Mouse (Mus musculus) embryonic facial prominence, embryonic 13.5 days (tissue): Measurements from ENCODE around the gene Vps13d. TPM values are rescaled to one million over a fixed set of nuclear protein-coding genes. Genes with fewer than 3 reads are reported as not detected.

Experiments used
- ATAC-seq: fragments of 200-750 bp; cut with Nextera tagmentation; 2 replicates; pipeline ENCODE4 v1.8.0; 2017; ENCODE audit warnings: low read depth; ENCODE audit not compliant: insufficient number of reproducible peaks, insufficient read depth, low FRiP score, low TSS enrichment
- H3K27ac ChIP-seq: fragments of 300-500 bp; sonication (generic); 2 replicates; pipeline ENCODE4 v1.5.1; 2015; ENCODE audit warnings: moderate library complexity, mild to moderate bottlenecking, inconsistent platforms
- H3K27me3 ChIP-seq: fragments of 300-500 bp; sonication (generic); 2 replicates; pipeline ENCODE4 v1.6.1; 2015; ENCODE audit warnings: mild to moderate bottlenecking, inconsistent platforms
- H3K36me3 ChIP-seq: fragments of 300-500 bp; sonication (generic); 2 replicates; pipeline ENCODE4 v1.6.1; 2015; ENCODE audit warnings: mild to moderate bottlenecking, inconsistent platforms
- H3K4me1 ChIP-seq: fragments of 300-500 bp; sonication (generic); 2 replicates; pipeline ENCODE4 v1.6.1; 2015; ENCODE audit warnings: inconsistent platforms
- H3K4me2 ChIP-seq: fragments of 300-500 bp; sonication (generic); 2 replicates; pipeline ENCODE4 v1.6.1; 2015; ENCODE audit warnings: moderate library complexity, mild to moderate bottlenecking, inconsistent platforms
- H3K4me3 ChIP-seq: fragments of 300-500 bp; sonication (generic); 2 replicates; pipeline ENCODE4 v1.5.1; 2015; ENCODE audit warnings: mild to moderate bottlenecking, inconsistent platforms
- H3K9ac ChIP-seq: fragments of 300-500 bp; sonication (generic); 2 replicates; pipeline ENCODE4 v1.6.1; 2015; ENCODE audit warnings: mild to moderate bottlenecking, inconsistent platforms
- H3K9me3 ChIP-seq: fragments of 300-500 bp; sonication (generic); 2 replicates; pipeline ENCODE4 v1.6.1; 2016; ENCODE audit warnings: inconsistent platforms
- WGBS: fragments of 180-500 bp; shearing (Covaris S2); methylation state at CpG from one replicate; pipeline ENCODE4 v1.1.7; 2015; ENCODE audit warnings: mixed read lengths; 5-methylcytosine and 5-hydroxymethylcytosine counted together
- polyA plus RNA-seq: library from polyadenylated mRNA; unstranded; fragments of >200 nt; fragmentation: Nextera tagmentation; extraction: Ambion mirVana; gene quantifications from 2 replicates; pipeline ENCODE4 v1.2.1, GENCODE M21; 2015

Gene Vps13d
- 6.7 and 9.8 TPM in 2 replicates for polyA plus RNA-seq

DNA sequence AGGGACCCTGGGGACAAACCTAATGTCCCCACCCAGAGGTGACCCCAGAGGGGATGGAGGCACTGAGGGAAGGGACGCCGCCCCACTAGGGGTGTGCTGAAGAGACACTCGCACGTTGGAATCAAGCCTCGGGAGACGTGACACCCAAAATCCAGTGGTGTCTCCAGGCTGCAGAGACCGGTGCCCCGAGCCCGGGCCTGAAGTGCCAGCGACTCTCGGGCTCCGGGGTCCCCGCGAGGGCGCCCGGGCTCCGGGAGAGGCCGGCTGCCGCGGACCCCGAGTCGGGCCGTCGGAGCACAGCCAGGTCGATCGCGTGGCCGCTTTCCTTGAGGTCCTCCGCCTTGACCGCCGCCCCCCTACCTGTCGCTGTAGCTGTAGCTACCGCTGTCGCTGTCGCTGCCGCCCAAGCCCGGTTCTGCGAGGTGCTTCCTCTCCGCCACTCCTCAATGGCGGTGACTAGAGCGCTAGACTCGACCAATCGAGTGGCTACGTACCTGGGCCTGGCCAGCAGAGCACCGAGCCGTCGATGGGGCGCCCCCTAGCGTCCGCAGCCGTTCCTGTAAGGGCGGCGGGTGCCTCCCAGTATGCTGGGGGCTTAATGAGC, at the start of gene Vps13d:
Gene Vps13d, minus strand, starts transcription at position 447 of the 604 bp plus-strand sequence.
- peaks cover 9% of the 10 kb centered on the region for H3K36me3 ChIP-seq
- no peaks in the 10 kb centered on the region for H3K9me3 ChIP-seq
- peak within 1 kb of the TSS; percentile 96 for H3K4me2 ChIP-seq
- H3K9ac ChIP-seq = peak within 1 kb of the TSS; percentile 89
- peaks cover 21% of the 10 kb centered on the region for H3K4me1 ChIP-seq
- peak within 1 kb of the TSS; percentile 51; the same call in 1 of the 2 replicates for H3K27ac ChIP-seq
- peak within 1 kb of the TSS; percentile 96 for H3K4me3 ChIP-seq
- H3K27me3 ChIP-seq = no peaks in the 10 kb centered on the region
- peak; percentile 88 for ATAC-seq
- WGBS = under 1% methylated on average over 53 of the region's 53 CpGs

DNA sequence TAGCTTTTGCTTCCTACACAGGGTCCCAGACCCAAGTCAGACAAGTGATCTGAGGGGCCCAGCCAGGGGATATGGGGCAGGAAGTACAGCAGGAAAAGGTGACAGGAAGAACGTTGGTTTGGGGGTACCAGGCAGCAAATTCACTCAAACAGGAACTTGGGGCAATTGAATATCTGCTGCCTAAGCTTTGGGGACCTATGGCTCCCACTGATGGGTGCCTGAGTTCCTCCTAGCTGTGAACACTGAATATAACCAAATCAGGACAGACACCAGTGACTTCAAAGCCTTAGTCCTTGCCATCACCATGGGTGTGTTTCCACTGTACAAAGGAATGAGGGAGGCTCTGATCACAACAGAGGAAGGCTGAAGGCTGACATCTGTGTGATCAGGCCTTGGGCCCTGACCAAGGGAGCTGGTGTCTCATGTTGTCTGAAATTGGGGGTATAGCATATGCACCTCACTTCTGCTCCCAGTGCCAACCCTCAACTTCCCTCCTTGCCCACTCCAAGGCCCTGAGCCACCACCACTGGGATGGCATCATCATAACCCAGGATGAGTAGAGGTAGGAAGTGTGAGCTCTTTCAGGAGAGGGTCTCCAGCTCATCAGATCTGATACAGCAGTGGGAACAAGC, 48.0 kb upstream of the Vps13d start:
- Histone ChIP-seq H3K36me3 (no peaks in the 10 kb centered on the region), H3K9me3 (no peaks in the 10 kb centered on the region), H3K27me3 (peaks cover 38% of the 10 kb centered on the region), H3K4me2 (no peak overlapping the region), H3K9ac (no peak overlapping the region), H3K4me1 (peaks cover 9% of the 10 kb centered on the region), H3K4me3 (no peak overlapping the region), H3K27ac (no peak overlapping the region)
- WGBS = 41% methylated on average over 1 of the region's 1 CpGs
- no peak for ATAC-seq

DNA sequence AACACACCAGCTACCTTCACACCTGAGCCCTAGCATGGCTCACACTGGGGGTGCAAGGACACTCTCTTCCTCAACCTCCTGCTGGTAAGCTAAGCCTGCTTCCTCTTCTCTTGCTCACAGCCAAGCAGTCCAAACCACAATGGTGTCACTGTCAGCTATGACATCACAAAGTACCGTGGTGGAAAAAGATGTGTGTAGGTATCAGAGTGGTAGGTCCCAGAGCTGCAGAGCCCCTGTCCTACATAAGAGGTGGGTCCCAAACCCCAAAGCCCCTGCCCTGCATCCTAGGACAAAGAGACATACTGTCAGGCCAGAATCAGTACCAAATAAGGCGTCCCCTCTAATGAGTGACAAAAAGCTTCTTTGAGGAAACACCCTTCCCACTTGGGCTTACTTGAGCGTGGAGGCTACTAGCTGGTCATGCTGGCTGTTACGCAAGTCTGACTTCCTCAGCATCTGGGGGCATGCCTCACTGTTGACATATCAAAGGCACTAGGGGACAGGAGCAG, 46.0 kb upstream of the Vps13d start:
- Histone ChIP-seq H3K4me3 (no peak overlapping the region), H3K4me2 (no peak overlapping the region), H3K9me3 (no peaks in the 10 kb centered on the region), H3K9ac (no peak overlapping the region), H3K27ac (no peak overlapping the region), H3K4me1 (no peaks in the 10 kb centered on the region), H3K27me3 (peaks cover 17% of the 10 kb centered on the region), H3K36me3 (no peaks in the 10 kb centered on the region)
- 53% methylated on average over 4 of the region's 4 CpGs for WGBS
- no peak for ATAC-seq

DNA sequence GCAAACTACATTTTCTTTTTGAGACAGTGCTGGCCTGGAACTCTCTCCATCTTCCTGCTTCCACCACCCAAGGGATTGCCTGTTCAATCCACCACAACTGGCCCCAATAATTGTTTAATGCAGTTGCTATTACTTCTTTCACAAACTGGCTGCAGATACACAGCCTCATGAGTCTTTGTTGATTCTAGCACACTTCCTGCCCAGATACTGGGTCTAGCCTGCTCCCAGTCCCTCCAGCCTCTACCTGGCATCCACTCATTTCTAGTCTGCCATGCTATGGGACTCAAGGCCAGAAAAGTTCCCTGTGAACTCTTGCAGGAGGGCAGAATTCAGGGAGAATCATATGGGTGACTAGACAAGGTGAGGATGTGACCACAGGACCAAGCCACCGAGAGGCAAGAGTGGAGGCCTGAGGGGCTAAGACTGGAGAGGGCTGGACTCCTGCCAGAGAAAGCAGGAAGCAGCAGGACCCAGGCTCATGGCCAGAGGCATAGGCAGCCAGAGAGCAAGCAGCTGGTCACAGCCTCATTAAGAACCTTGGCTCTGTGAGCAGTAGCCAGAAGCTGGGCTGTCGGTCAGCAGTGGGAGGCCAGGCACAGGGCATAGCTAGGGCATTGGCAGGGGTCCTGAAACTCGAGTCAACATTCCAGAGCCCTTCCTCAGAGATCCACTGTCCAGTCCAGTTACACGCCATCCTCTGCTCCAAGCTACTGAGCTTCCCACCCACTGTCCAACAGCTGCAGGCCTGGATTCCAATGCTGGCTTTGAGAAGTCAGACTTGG, 44.4 kb upstream of the Vps13d start:
- 33% methylated on average over 4 of the region's 4 CpGs for WGBS
- Histone ChIP-seq H3K9me3 (no peaks in the 10 kb centered on the region), H3K4me2 (no peak overlapping the region), H3K27me3 (peaks cover 3% of the 10 kb centered on the region), H3K36me3 (no peaks in the 10 kb centered on the region), H3K4me3 (no peak overlapping the region), H3K9ac (no peak overlapping the region), H3K27ac (no peak overlapping the region; the same call in 1 of the 2 replicates), H3K4me1 (no peaks in the 10 kb centered on the region)
- no peak for ATAC-seq

DNA sequence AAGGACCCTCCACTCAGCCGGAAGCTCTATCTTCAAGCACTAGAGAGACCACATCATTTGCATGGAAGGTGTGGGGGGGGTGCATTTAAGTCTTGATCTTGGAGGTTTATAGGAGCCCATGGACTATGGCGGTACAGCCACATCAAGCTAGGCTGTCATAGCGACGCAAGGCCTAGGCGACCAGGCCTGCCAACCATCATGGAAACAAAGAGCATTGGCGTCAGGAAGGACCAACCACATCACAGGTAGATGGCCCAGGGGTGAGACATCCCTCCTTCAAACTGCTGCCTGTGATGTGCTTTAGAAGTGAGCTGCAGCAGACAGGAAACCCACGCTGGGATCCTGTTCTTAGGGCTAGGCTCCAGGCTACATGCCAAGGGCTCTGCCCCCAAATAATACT, 41.2 kb upstream of the Vps13d start:
- H3K9me3 ChIP-seq = no peaks in the 10 kb centered on the region
- no peak overlapping the region for H3K9ac ChIP-seq
- no peaks in the 10 kb centered on the region for H3K27me3 ChIP-seq
- no peak overlapping the region for H3K4me3 ChIP-seq
- ATAC-seq = no peak
- 87% methylated on average over 7 of the region's 7 CpGs for WGBS
- no peak overlapping the region for H3K4me2 ChIP-seq
- no peaks in the 10 kb centered on the region for H3K4me1 ChIP-seq
- no peak overlapping the region for H3K27ac ChIP-seq
- no peaks in the 10 kb centered on the region for H3K36me3 ChIP-seq

DNA sequence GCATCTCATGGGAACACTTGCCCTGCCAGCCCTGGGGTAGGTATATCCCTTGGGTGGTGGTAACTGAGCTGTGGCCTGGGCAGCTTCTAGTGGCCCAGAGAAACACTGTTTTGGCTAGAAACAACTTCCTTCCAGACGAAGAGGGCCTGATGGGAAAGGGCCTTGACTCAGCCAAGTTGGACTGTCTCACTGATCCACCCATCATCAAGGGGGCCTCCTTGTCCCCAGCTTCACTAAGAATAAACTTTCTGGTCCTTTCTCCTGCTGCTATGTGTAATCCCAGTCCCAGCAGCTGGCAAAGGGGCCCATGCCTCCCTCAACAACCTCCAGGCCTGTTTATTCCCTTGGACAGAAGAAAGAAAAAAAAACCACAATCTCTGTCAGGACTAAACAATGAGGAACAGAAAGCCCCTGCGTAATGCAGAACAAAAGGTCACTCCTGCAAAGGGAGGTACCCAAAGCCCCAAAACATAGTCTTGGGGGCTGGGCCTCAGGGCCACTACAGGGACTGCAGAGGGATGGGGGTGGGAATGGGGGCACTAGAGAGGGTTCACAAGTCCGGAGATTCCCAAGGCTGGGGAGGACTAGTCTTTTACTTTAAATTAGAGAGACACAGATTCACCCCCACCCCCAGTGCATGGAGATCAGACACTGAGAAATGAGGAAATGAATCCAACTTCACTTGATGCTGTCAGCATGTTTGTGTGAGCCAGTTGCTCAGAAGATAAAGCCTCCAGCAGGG, 38.9 kb upstream of the Vps13d start:
- H3K27me3 ChIP-seq = no peaks in the 10 kb centered on the region
- H3K4me3 ChIP-seq = no peak overlapping the region
- no peak overlapping the region for H3K9ac ChIP-seq
- H3K4me1 ChIP-seq = no peaks in the 10 kb centered on the region
- no peak for ATAC-seq
- no peak overlapping the region for H3K4me2 ChIP-seq
- H3K36me3 ChIP-seq = no peaks in the 10 kb centered on the region
- no peaks in the 10 kb centered on the region for H3K9me3 ChIP-seq
- H3K27ac ChIP-seq = no peak overlapping the region
- WGBS = 52% methylated on average over 3 of the region's 3 CpGs

DNA sequence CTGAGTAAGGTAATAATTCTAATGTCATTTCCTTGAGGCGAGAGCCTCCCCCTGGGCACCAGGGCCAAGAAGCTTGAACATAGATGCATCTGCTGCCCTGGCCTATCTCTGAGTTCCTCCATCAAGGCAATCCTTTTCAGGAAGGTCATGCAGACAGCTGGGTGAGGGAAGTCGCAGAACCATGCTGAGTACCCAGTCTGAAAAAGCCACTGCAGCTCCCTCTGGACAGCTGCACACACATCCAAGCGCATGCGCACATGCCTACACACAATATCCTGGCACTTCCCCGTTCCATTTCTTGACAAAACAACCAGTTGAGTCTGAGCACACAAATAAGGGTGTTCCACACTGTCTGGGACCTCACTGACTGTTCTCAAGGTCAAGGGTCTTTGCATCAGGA, 36.9 kb upstream of the Vps13d start:
- Histone ChIP-seq H3K27ac (no peak overlapping the region), H3K9ac (no peak overlapping the region), H3K27me3 (no peaks in the 10 kb centered on the region), H3K9me3 (no peaks in the 10 kb centered on the region), H3K36me3 (no peaks in the 10 kb centered on the region), H3K4me3 (no peak overlapping the region), H3K4me2 (no peak overlapping the region), H3K4me1 (no peaks in the 10 kb centered on the region)
- ATAC-seq = no peak
- WGBS = 87% methylated on average over 5 of the region's 5 CpGs

DNA sequence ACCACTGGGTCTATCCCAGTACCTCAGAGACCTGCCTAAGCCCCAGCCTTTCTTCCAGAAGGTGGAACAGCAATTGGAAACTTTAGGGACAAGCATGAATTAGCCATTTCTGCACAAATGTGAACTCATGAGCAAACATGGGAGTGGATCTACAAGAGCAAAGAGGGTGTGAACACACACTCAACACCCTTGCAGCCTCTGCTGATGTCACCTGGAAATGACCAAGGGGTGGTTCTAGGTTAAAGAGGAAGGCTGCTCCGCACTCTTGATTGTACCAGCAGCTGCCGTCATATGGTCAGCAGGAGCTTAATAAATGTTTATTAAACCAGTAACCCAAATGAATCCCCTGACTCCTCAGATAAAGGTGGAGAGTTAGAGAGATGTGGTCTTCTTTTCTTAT, 35.8 kb upstream of the Vps13d start:
- no peaks in the 10 kb centered on the region for H3K4me1 ChIP-seq
- H3K9me3 ChIP-seq = no peaks in the 10 kb centered on the region
- no peak overlapping the region for H3K9ac ChIP-seq
- no peak overlapping the region for H3K4me3 ChIP-seq
- no peaks in the 10 kb centered on the region for H3K27me3 ChIP-seq
- no peak overlapping the region for H3K4me2 ChIP-seq
- ATAC-seq = no peak
- no peak overlapping the region for H3K27ac ChIP-seq
- no peaks in the 10 kb centered on the region for H3K36me3 ChIP-seq
- WGBS = 96% methylated on average over 2 of the region's 2 CpGs

DNA sequence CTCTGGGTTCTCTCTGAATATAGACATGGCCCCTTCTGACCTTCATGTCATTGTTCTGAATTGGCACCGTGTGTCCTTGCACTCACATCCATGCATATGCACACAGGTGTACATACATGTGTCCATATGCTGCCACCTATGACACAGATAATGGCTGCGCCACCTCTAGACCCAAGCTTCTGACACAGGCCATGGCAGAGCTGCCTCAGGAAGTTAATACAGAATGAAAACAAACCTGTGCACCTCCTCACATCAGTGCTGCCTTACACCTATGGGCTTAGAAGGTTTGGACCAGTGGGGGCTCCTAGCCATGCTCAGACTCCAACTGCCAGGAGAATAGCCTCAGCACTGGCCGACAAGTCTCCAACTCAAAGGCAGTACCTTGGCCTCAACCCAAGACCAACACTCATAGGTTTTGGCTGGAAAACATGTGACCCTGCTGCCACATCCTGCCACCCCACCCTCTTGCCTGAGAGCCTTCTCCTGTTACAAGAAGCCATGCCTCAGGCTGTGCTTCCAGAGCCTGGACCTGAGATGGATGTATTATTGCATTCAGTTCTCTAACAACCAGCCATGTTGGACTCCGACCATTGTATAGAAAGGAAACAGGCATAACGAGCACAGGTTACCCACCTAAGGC, 34.8 kb upstream of the Vps13d start:
- ATAC-seq = no peak
- 84% methylated on average over 5 of the region's 5 CpGs for WGBS
- H3K4me2 ChIP-seq = no peak overlapping the region
- no peaks in the 10 kb centered on the region for H3K27me3 ChIP-seq
- no peak overlapping the region for H3K27ac ChIP-seq
- no peaks in the 10 kb centered on the region for H3K9me3 ChIP-seq
- no peak overlapping the region for H3K4me3 ChIP-seq
- no peaks in the 10 kb centered on the region for H3K36me3 ChIP-seq
- no peak overlapping the region for H3K9ac ChIP-seq
- H3K4me1 ChIP-seq = no peaks in the 10 kb centered on the region

DNA sequence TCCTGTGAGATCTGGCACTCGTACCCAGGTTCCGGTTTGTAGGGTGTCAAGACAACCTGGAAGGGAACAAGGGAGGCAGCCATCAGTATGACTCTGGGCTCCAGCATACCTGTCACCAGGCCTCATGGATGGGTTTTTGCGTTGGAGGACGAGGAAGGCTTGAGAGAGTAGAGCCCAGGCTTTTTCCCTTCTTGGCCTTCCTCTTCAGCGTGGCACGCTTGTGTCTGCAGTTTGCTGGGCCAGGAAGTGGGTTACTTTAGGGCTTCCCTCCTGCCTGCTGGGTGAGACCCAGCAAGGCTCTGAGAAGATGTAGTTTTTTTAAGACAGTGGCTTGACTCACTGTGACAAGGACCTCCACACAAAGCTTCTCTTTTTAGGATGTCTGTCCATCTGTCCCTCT, 34.2 kb upstream of the Vps13d start:
- Histone ChIP-seq H3K4me2 (no peak overlapping the region), H3K27me3 (no peaks in the 10 kb centered on the region), H3K4me1 (no peaks in the 10 kb centered on the region), H3K36me3 (no peaks in the 10 kb centered on the region), H3K4me3 (no peak overlapping the region), H3K27ac (no peak overlapping the region), H3K9me3 (no peaks in the 10 kb centered on the region), H3K9ac (no peak overlapping the region)
- 87% methylated on average over 6 of the region's 6 CpGs for WGBS
- ATAC-seq = no peak

DNA sequence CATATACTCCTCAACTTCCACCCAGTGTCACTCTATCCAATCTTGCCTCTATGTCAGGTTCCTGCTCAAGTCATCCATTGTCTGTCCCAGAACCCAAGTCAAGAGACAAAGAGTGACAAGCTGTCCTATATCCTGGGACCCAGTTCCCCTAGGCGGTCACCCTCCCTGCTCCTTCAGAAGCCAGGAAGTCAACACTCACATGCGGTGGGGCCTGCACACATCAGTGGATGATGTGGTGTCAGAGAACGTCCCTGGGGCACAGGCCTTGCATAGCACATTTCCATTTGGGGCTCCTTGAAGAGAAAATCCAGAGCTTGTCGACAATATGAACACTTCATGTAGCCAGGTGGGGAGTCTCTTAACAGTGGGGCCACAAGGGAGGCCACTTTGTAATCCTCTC, 29.8 kb upstream of the Vps13d start:
- Histone ChIP-seq H3K4me1 (no peaks in the 10 kb centered on the region), H3K9ac (no peak overlapping the region), H3K27me3 (no peaks in the 10 kb centered on the region), H3K36me3 (no peaks in the 10 kb centered on the region), H3K27ac (no peak overlapping the region), H3K9me3 (no peaks in the 10 kb centered on the region), H3K4me2 (no peak overlapping the region), H3K4me3 (no peak overlapping the region)
- ATAC-seq = no peak
- WGBS = 80% methylated on average over 4 of the region's 4 CpGs
